Mouse (Mus musculus) heart, postnatal 0 days (tissue): ENCODE results near the gene Slc5a8.

ENCODE experiments used
- CTCF ChIP-seq: IDR thresholded peaks from 2 replicates; pipeline ENCODE4 v1.5.1; 2016; ENCODE audit warnings: antibody characterized with exemption, control low read depth, low read depth
- EP300 ChIP-seq: IDR thresholded peaks from 2 replicates; pipeline ENCODE4 v1.6.1; 2016; ENCODE audit warnings: antibody characterized with exemption, low read depth

GRCm38 (mm10) chr10:88866017-88866416 is 19.8 kb upstream of the Slc5a8 start:
- TF ChIP-seq CTCF = no peak
- no peak for TF ChIP-seq EP300
